Mouse (Mus musculus): ENCODE data around the gene Igfbp2.

DNA sequence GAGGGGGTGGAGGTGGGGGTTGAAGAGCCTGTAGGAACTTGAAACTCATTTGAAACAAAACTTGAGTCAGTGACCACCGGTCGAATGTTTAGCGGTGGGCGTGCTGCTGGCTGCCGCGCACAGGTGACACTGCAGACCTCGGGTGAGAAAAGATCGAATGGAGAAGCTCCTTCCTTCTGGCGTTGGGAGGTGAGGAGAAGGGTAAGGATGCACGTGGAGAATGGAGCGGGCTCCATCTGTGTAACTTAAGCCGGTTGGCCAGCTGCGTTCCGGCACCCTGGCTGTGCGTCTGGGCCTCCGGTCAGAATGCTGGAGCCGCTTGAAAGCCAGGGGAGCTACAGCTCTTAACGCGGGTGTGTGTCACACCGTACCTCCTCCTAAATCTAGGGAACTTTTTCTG is 983 bp downstream of the Igfbp2 start:
- TF ChIP-seq CTCF (IDR thresholded peaks at IDR 0.05; ENCODE audit: low read depth, low read length) = no peak
- no peak for TF ChIP-seq POLR2A (IDR thresholded peaks at IDR 0.05; ENCODE audit: extremely low read depth, insufficient read depth, low read length)
